Mouse (Mus musculus): ENCODE measurements around the gene Alx1. TPM values are rescaled to one million over a fixed set of nuclear protein-coding genes. Genes with fewer than 3 reads are reported as not detected.

Alx1 gene
- polyA plus RNA-seq, 2 experiments = 1.8 to 4.0 TPM

- DNase-seq (ENCODE audit: low spot score) = peak; percentile 20
- ATAC-seq (ENCODE audit: low FRiP score, low read depth) = no peak
- Histone ChIP-seq H3K27me3 (ENCODE audit: control insufficient read depth, insufficient read depth, low read length) (peaks cover 64% of the 10 kb centered on the region), H3K27ac (replicated peaks; ENCODE audit: low read depth, low read length) (no peak overlapping the region), H3K9ac (ENCODE audit: low read depth, low read length, severe bottlenecking) (no peak overlapping the region), H3K9me3 (ENCODE audit: control insufficient read depth, low read length) (no peaks in the 10 kb centered on the region), H3K4me2 (replicated peaks; ENCODE audit: low read depth, low read length, severe bottlenecking) (peak overlapping the region; percentile 52; the same call in 1 of the 2 replicates), H3K36me3 (ENCODE audit: control insufficient read depth, insufficient read depth, low read length) (no peaks in the 10 kb centered on the region), H3K4me3 (replicated peaks; ENCODE audit: low read length) (peak overlapping the region; percentile 1; the same call in 1 of the 2 replicates), H3K4me1 (ENCODE audit: control insufficient read depth, insufficient read depth, low read length) (peaks cover 13% of the 10 kb centered on the region; the same call in 1 of the 2 replicates)
- TF ChIP-seq POLR2A (IDR thresholded peaks at IDR 0.05; ENCODE audit: borderline replicate concordance, extremely low read depth, insufficient read depth, insufficient read length) = no peak
- 1% methylated on average over 17 of the region's 17 CpGs for WGBS
Observed at GRCm38 (mm10) chr10:103026636-103027225, 3.3 kb downstream of the Alx1 start.

- Histone ChIP-seq H3K4me2 (replicated peaks; ENCODE audit: low read depth, low read length, severe bottlenecking) (no peak overlapping the region), H3K27me3 (ENCODE audit: control insufficient read depth, insufficient read depth, low read length) (no peaks in the 10 kb centered on the region), H3K4me1 (ENCODE audit: control insufficient read depth, insufficient read depth, low read length) (peaks cover 3% of the 10 kb centered on the region; the same call in 1 of the 2 replicates), H3K4me3 (replicated peaks; ENCODE audit: low read length) (no peak overlapping the region), H3K9ac (ENCODE audit: low read depth, low read length, severe bottlenecking) (no peak overlapping the region), H3K9me3 (ENCODE audit: control insufficient read depth, low read length) (no peaks in the 10 kb centered on the region), H3K36me3 (ENCODE audit: control insufficient read depth, insufficient read depth, low read length) (no peaks in the 10 kb centered on the region), H3K27ac (replicated peaks; ENCODE audit: low read depth, low read length) (no peak overlapping the region)
- no peak for TF ChIP-seq POLR2A (IDR thresholded peaks at IDR 0.05; ENCODE audit: borderline replicate concordance, extremely low read depth, insufficient read depth, insufficient read length)
- 77% methylated on average over 2 of the region's 2 CpGs for WGBS
- DNase-seq (ENCODE audit: low spot score) (no peak), ATAC-seq (ENCODE audit: low FRiP score, low read depth) (no peak)
Observed at GRCm38 (mm10) chr10:103002556-103002955, 27.5 kb downstream of the Alx1 start.

- no peaks in the 10 kb centered on the region for H3K9me3 ChIP-seq (ENCODE audit: control insufficient read depth, low read length)
- no peak overlapping the region for H3K4me3 ChIP-seq (replicated peaks; ENCODE audit: low read length)
- no peak for DNase-seq (ENCODE audit: low spot score)
- TF ChIP-seq POLR2A (IDR thresholded peaks at IDR 0.05; ENCODE audit: borderline replicate concordance, extremely low read depth, insufficient read depth, insufficient read length) = no peak
- no peak overlapping the region for H3K9ac ChIP-seq (ENCODE audit: low read depth, low read length, severe bottlenecking)
- no peaks in the 10 kb centered on the region for H3K36me3 ChIP-seq (ENCODE audit: control insufficient read depth, insufficient read depth, low read length)
- WGBS = 18% methylated on average over 8 of the region's 8 CpGs
- peak overlapping the region; percentile 9; the same call in 1 of the 2 replicates for H3K4me2 ChIP-seq (replicated peaks; ENCODE audit: low read depth, low read length, severe bottlenecking)
- no peak overlapping the region for H3K27ac ChIP-seq (replicated peaks; ENCODE audit: low read depth, low read length)
- ATAC-seq (ENCODE audit: low FRiP score, low read depth) = no peak
- no peaks in the 10 kb centered on the region for H3K27me3 ChIP-seq (ENCODE audit: control insufficient read depth, insufficient read depth, low read length)
- H3K4me1 ChIP-seq (ENCODE audit: control insufficient read depth, insufficient read depth, low read length) = peaks cover 3% of the 10 kb centered on the region; the same call in 1 of the 2 replicates
Observed at GRCm38 (mm10) chr10:103000902-103001301, 29.1 kb downstream of the Alx1 start.

- no peak overlapping the region for H3K4me2 ChIP-seq (replicated peaks; ENCODE audit: low read depth, low read length, severe bottlenecking)
- H3K27ac ChIP-seq (replicated peaks; ENCODE audit: low read depth, low read length) = no peak overlapping the region
- H3K4me1 ChIP-seq (ENCODE audit: control insufficient read depth, insufficient read depth, low read length) = peaks cover 3% of the 10 kb centered on the region; the same call in 1 of the 2 replicates
- TF ChIP-seq POLR2A (IDR thresholded peaks at IDR 0.05; ENCODE audit: borderline replicate concordance, extremely low read depth, insufficient read depth, insufficient read length) = no peak
- no peak overlapping the region for H3K9ac ChIP-seq (ENCODE audit: low read depth, low read length, severe bottlenecking)
- H3K27me3 ChIP-seq (ENCODE audit: control insufficient read depth, insufficient read depth, low read length) = no peaks in the 10 kb centered on the region
- ATAC-seq (ENCODE audit: low FRiP score, low read depth) = no peak
- H3K9me3 ChIP-seq (ENCODE audit: control insufficient read depth, low read length) = no peaks in the 10 kb centered on the region
- DNase-seq (ENCODE audit: low spot score) = no peak
- no peaks in the 10 kb centered on the region for H3K36me3 ChIP-seq (ENCODE audit: control insufficient read depth, insufficient read depth, low read length)
- no peak overlapping the region for H3K4me3 ChIP-seq (replicated peaks; ENCODE audit: low read length)
Observed at GRCm38 (mm10) chr10:102999584-102999983, 30.4 kb downstream of the Alx1 start.

GRCm38 (mm10) chr10:102975106-102975505, 54.9 kb downstream of the Alx1 start:
- no peak for ATAC-seq (ENCODE audit: low FRiP score, low read depth)
- Histone ChIP-seq H3K4me3 (replicated peaks; ENCODE audit: low read length) (no peak overlapping the region), H3K4me1 (ENCODE audit: control insufficient read depth, insufficient read depth, low read length) (no peaks in the 10 kb centered on the region), H3K9ac (ENCODE audit: low read depth, low read length, severe bottlenecking) (no peak overlapping the region), H3K27ac (replicated peaks; ENCODE audit: low read depth, low read length) (no peak overlapping the region), H3K36me3 (ENCODE audit: control insufficient read depth, insufficient read depth, low read length) (no peaks in the 10 kb centered on the region), H3K4me2 (replicated peaks; ENCODE audit: low read depth, low read length, severe bottlenecking) (no peak overlapping the region), H3K27me3 (ENCODE audit: control insufficient read depth, insufficient read depth, low read length) (no peaks in the 10 kb centered on the region), H3K9me3 (ENCODE audit: control insufficient read depth, low read length) (no peaks in the 10 kb centered on the region)
- TF ChIP-seq POLR2A (IDR thresholded peaks at IDR 0.05; ENCODE audit: borderline replicate concordance, extremely low read depth, insufficient read depth, insufficient read length) = no peak
- DNase-seq (ENCODE audit: low spot score) = no peak
- 85% methylated on average over 5 of the region's 5 CpGs for WGBS
